Mouse (Mus musculus): Measurements from ENCODE around the gene Sowaha. TPM values are rescaled to one million over a fixed set of nuclear protein-coding genes. Genes with fewer than 3 reads are reported as not detected.
A peak's percentile ranks its signal among the peaks of the same experiment; 100 is the strongest.

Sowaha gene
- polyA plus RNA-seq, 1 experiment from 2014 or later, result 0.13 TPM

DNA sequence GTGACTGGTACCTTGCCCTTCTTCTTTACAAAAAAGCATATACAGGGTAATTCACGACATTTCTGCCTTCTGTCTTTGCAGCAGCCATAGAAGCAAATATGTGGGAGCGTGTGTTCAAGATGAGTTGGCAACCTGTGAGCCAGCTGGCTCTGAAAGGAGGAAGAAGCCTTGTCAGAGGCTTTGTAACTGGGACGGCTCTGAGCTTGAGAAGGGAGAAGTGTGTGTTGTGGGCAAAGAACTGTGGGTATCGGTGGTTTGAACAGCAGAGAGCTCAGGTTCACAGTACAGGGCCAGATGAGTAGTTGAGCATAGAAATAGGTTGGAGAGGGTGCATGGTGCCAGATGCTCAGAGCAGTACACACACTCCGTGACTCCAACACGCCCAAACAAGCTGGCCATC, 16.9 kb upstream of the Sowaha start:
- no peaks in the 10 kb centered on the region for H3K27me3 ChIP-seq (ENCODE audit: control insufficient read depth, insufficient read depth, low read length)
- no peak overlapping the region for H3K4me2 ChIP-seq (replicated peaks; ENCODE audit: low read depth, low read length)
- 67% methylated on average over 6 of the region's 6 CpGs for whole genome bisulfite sequencing
- H3K27ac ChIP-seq (ENCODE audit: low read length), result no peak overlapping the region
- H3K9me3 ChIP-seq (ENCODE audit: control insufficient read depth, low read depth, low read length), result no peaks in the 10 kb centered on the region
- H3K4me3 ChIP-seq (ENCODE audit: low read depth, low read length), result no peak overlapping the region
- no peaks in the 10 kb centered on the region for H3K36me3 ChIP-seq (ENCODE audit: control insufficient read depth, insufficient read depth, low read length)
- ATAC-seq (ENCODE audit: insufficient number of reproducible peaks, insufficient read depth, low FRiP score, low read depth), result no peak
- H3K4me1 ChIP-seq (ENCODE audit: control insufficient read depth, insufficient read depth, low read length), result no peaks in the 10 kb centered on the region
- H3K9ac ChIP-seq (replicated peaks; ENCODE audit: low read depth, low read length), result no peak overlapping the region

DNA sequence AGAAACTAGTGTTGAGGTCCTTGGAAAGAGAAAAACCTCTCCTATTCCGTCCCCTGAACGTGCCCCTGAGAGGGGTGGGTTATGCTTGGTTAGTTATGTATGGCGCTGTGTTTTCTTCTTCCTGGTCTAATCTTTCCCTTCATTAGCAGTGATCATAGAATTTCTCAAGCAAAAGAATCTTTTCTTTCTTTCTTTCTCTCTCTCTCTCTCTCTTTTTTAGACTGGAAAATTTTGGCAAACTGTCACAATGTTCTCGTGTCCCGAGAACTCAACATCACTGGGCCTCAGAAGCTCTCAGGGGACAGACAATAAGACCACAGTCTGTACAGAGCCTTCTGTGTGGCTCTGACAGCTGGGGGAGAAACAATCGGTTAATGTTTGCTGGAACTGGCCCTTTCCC, 15.3 kb upstream of the Sowaha start:
- Histone ChIP-seq H3K4me1 (ENCODE audit: control insufficient read depth, insufficient read depth, low read length) (no peaks in the 10 kb centered on the region), H3K27me3 (ENCODE audit: control insufficient read depth, insufficient read depth, low read length) (no peaks in the 10 kb centered on the region), H3K27ac (ENCODE audit: low read length) (peak overlapping the region; percentile 28; the same call in 1 of the 2 replicates), H3K4me2 (replicated peaks; ENCODE audit: low read depth, low read length) (no peak overlapping the region), H3K9me3 (ENCODE audit: control insufficient read depth, low read depth, low read length) (no peaks in the 10 kb centered on the region), H3K9ac (replicated peaks; ENCODE audit: low read depth, low read length) (no peak overlapping the region), H3K36me3 (ENCODE audit: control insufficient read depth, insufficient read depth, low read length) (no peaks in the 10 kb centered on the region), H3K4me3 (ENCODE audit: low read depth, low read length) (no peak overlapping the region)
- no peak for ATAC-seq (ENCODE audit: insufficient number of reproducible peaks, insufficient read depth, low FRiP score, low read depth)
- 69% methylated on average over 6 of the region's 6 CpGs for WGBS

DNA sequence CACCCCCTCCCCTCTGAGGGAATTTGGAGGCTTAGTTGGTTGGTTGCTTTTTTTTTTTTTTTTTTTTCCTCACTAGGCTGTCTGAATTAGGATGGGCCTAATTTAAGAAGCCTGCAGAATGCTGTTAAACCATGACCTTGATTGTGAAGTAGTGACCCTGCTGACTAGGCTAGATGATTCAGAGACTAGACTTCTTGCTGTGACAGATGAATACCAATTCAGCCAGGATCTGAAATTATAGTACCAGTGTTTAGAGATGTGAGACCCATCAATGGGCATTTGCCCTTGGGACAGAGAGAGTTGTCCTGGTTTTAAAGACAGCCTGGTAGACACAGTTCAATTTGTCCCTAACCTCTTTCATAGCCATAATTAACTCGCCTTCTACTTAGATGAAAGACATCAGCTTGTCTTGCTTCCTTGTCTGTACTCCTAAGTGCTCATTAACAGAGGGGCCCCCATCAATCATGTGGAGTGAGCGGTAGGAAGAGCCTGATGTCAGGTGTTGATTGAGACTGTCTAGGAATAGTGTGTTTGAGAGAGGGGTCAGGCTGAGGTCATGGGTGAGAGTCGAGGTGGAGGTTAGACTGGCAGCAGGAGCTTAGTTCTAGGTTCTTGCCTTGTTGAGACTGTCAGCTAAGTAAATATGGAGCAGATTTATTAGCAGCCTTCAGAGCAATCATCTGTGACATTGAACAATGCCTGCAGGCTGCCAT, 13.3 kb upstream of the Sowaha start:
- 21% methylated on average over 3 of the region's 3 CpGs for WGBS
- Histone ChIP-seq H3K4me1 (ENCODE audit: control insufficient read depth, insufficient read depth, low read length) (no peaks in the 10 kb centered on the region), H3K27ac (ENCODE audit: low read length) (no peak overlapping the region), H3K4me2 (replicated peaks; ENCODE audit: low read depth, low read length) (no peak overlapping the region), H3K36me3 (ENCODE audit: control insufficient read depth, insufficient read depth, low read length) (no peaks in the 10 kb centered on the region), H3K4me3 (ENCODE audit: low read depth, low read length) (no peak overlapping the region), H3K27me3 (ENCODE audit: control insufficient read depth, insufficient read depth, low read length) (no peaks in the 10 kb centered on the region), H3K9ac (replicated peaks; ENCODE audit: low read depth, low read length) (no peak overlapping the region), H3K9me3 (ENCODE audit: control insufficient read depth, low read depth, low read length) (no peaks in the 10 kb centered on the region)
- ATAC-seq (ENCODE audit: insufficient number of reproducible peaks, insufficient read depth, low FRiP score, low read depth), result no peak

DNA sequence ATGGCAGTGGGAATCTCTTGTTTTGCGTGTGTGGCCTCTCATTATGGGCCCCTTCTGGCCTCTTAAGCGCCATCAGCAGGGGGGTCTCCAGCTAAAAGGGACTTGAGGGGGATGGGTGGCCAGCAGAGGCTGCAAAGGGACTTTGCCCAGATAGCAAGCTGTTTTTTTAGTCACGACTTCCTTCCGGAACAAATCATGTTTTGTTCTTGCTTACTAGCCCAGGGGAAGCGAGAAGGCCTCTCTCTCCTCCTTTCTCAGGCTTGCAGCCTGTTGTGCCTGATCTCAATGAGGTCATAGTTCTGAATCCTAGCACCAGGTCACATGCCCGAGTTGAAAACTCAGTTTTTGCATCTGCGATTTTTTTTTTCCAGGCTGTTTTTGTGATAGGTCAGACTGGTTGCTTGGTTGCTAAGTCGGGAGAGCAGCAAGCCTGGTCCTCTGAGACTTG, 11.9 kb upstream of the Sowaha start:
- WGBS, result 43% methylated on average over 8 of the region's 8 CpGs

DNA sequence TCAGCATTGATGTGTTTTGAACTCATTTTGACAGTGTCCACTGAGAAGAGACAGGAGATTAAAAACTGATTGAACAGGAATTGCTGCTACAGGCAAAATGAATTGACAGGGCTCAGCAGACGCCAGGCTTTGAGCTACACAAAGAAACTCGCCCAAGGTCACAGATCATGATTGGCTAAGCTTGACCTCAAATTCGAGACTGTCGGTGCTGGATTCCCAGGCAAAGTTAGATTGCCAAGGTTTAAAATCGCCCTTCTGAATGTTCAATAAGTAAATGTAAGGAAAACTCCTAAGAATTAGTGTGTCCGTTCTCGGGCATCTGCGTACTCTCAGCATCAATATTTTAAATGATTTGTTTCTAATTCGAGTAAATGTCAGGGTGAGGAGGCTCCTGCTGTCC, 9.3 kb upstream of the Sowaha start:
- no peak for ATAC-seq (ENCODE audit: insufficient number of reproducible peaks, insufficient read depth, low FRiP score, low read depth)
- Histone ChIP-seq H3K27ac (ENCODE audit: low read length) (no peak overlapping the region), H3K27me3 (ENCODE audit: control insufficient read depth, insufficient read depth, low read length) (no peaks in the 10 kb centered on the region), H3K9ac (replicated peaks; ENCODE audit: low read depth, low read length) (no peak overlapping the region), H3K36me3 (ENCODE audit: control insufficient read depth, insufficient read depth, low read length) (no peaks in the 10 kb centered on the region), H3K4me1 (ENCODE audit: control insufficient read depth, insufficient read depth, low read length) (0 out of 2 replicates have a peak, but pooled peaks cover 4% of the 10 kb centered on the region), H3K9me3 (ENCODE audit: control insufficient read depth, low read depth, low read length) (no peaks in the 10 kb centered on the region), H3K4me3 (ENCODE audit: low read depth, low read length) (no peak overlapping the region), H3K4me2 (replicated peaks; ENCODE audit: low read depth, low read length) (no peak overlapping the region)
- 70% methylated on average over 9 of the region's 9 CpGs for WGBS

More for the DNA sequence above, 11.9 kb upstream of the Sowaha start:
- Histone ChIP-seq H3K27ac (ENCODE audit: low read length) (no peak overlapping the region), H3K36me3 (ENCODE audit: control insufficient read depth, insufficient read depth, low read length) (no peaks in the 10 kb centered on the region), H3K4me3 (ENCODE audit: low read depth, low read length) (no peak overlapping the region), H3K9ac (replicated peaks; ENCODE audit: low read depth, low read length) (no peak overlapping the region), H3K27me3 (ENCODE audit: control insufficient read depth, insufficient read depth, low read length) (no peaks in the 10 kb centered on the region), H3K4me2 (replicated peaks; ENCODE audit: low read depth, low read length) (no peak overlapping the region), H3K4me1 (ENCODE audit: control insufficient read depth, insufficient read depth, low read length) (0 out of 2 replicates have a peak, but pooled peaks cover 2% of the 10 kb centered on the region), H3K9me3 (ENCODE audit: control insufficient read depth, low read depth, low read length) (no peaks in the 10 kb centered on the region)
- 0 out of 2 replicates have a peak, but pooled peaks have one; percentile 23 for ATAC-seq (ENCODE audit: insufficient number of reproducible peaks, insufficient read depth, low FRiP score, low read depth)

DNA sequence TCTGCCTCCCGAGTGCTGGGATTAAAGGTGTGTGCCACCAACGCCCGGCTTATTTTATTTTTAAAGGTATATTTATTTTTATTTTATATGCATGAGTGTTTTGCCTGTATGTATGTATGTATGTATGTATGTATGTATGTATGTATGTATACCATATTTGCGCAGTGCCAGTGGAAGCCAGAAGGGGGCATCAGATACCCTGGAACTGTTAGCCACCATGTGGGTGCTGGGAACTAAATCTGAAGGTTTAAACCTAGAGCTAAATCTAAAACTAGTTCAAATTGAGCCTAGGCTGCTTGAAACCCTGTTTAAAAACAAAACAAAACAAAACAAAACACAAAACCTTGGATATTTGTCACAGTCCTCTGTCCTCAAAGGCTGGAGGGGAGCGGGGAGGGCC, 8.9 kb upstream of the Sowaha start:
- Histone ChIP-seq H3K4me2 (replicated peaks; ENCODE audit: low read depth, low read length) (no peak overlapping the region), H3K9ac (replicated peaks; ENCODE audit: low read depth, low read length) (no peak overlapping the region), H3K27ac (ENCODE audit: low read length) (no peak overlapping the region), H3K4me1 (ENCODE audit: control insufficient read depth, insufficient read depth, low read length) (0 out of 2 replicates have a peak, but pooled peaks cover 4% of the 10 kb centered on the region), H3K4me3 (ENCODE audit: low read depth, low read length) (no peak overlapping the region), H3K36me3 (ENCODE audit: control insufficient read depth, insufficient read depth, low read length) (no peaks in the 10 kb centered on the region), H3K27me3 (ENCODE audit: control insufficient read depth, insufficient read depth, low read length) (no peaks in the 10 kb centered on the region), H3K9me3 (ENCODE audit: control insufficient read depth, low read depth, low read length) (no peaks in the 10 kb centered on the region)
- no peak for ATAC-seq (ENCODE audit: insufficient number of reproducible peaks, insufficient read depth, low FRiP score, low read depth)
- 96% methylated on average over 5 of the region's 5 CpGs for WGBS

DNA sequence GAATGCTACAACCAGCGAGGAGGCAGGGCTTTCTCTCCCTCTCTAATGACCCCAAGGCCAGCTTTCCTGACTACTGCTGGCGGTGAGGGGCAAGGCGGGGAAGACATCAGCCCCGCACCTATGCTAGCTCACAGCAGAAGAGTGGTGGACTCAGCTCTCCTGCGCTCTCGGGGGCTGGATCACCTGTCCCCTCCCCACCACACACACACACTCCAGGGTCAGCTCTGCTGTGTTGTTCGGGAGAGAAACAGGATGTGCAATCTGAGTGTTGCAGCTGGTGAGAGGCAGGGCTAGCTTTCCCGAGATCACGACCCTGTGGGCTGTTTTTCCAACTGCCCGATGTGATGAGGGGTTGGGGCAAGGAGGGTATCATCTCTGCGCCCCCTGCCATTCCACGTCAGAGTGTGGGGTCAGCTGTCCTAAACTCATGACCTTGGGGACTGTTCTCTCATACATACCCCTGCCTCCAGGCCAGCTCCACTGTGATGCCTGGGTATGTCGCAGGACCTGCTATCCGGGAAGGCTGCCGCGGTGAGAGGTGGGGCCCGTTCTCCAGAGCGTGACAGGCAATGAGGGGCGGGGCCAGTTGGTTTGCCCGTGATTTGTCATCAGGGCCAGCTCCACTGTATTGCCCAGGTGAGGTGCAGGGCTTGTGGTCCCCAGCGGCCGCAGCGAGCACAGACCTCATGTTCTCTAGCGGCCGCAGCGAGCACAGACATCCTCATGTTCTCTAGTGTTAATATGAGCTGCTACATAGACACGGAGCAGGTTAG, 6.9 kb upstream of the Sowaha start:
- ATAC-seq (ENCODE audit: insufficient number of reproducible peaks, insufficient read depth, low FRiP score, low read depth), result peak; percentile 46
- H3K9ac ChIP-seq (replicated peaks; ENCODE audit: low read depth, low read length), result no peak overlapping the region

DNA sequence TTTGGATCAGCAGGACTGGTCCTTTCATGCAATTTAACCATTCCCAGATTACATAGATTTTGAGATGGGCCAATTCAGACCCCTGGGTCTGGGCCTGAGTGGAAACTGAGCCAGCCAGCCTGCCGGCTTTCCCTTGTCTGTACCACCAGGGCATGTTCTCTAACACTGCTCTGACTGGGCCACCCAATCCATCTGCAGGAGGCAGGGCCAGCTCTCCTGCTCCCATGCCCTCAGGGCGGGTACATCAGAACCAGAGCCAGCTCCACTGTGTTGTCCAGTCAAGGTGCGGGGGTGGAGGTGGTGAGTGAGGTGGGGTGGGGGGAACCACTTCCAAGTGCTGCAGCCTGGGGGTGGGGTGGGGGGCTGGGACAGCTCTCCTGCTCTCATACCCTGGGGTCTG, 6.3 kb upstream of the Sowaha start:
- WGBS, result 72% methylated on average over 3 of the region's 3 CpGs
- Histone ChIP-seq H3K27ac (ENCODE audit: low read length) (no peak overlapping the region), H3K36me3 (ENCODE audit: control insufficient read depth, insufficient read depth, low read length) (no peaks in the 10 kb centered on the region), H3K27me3 (ENCODE audit: control insufficient read depth, insufficient read depth, low read length) (0 out of 2 replicates have a peak, but pooled peaks cover 5% of the 10 kb centered on the region), H3K9me3 (ENCODE audit: control insufficient read depth, low read depth, low read length) (no peaks in the 10 kb centered on the region), H3K9ac (replicated peaks; ENCODE audit: low read depth, low read length) (no peak overlapping the region), H3K4me2 (replicated peaks; ENCODE audit: low read depth, low read length) (no peak overlapping the region), H3K4me1 (ENCODE audit: control insufficient read depth, insufficient read depth, low read length) (0 out of 2 replicates have a peak, but pooled peaks cover 4% of the 10 kb centered on the region), H3K4me3 (ENCODE audit: low read depth, low read length) (no peak overlapping the region)
- no peak for ATAC-seq (ENCODE audit: insufficient number of reproducible peaks, insufficient read depth, low FRiP score, low read depth)

More for the DNA sequence above, 6.9 kb upstream of the Sowaha start:
- Histone ChIP-seq H3K4me3 (ENCODE audit: low read depth, low read length) (peak overlapping the region; percentile 6; the same call in 1 of the 2 replicates), H3K9me3 (ENCODE audit: control insufficient read depth, low read depth, low read length) (no peaks in the 10 kb centered on the region), H3K4me2 (replicated peaks; ENCODE audit: low read depth, low read length) (peak overlapping the region; percentile 29), H3K27ac (ENCODE audit: low read length) (no peak overlapping the region), H3K36me3 (ENCODE audit: control insufficient read depth, insufficient read depth, low read length) (no peaks in the 10 kb centered on the region), H3K4me1 (ENCODE audit: control insufficient read depth, insufficient read depth, low read length) (0 out of 2 replicates have a peak, but pooled peaks cover 4% of the 10 kb centered on the region), H3K27me3 (ENCODE audit: control insufficient read depth, insufficient read depth, low read length) (no peaks in the 10 kb centered on the region)
- 7% methylated on average over 27 of the region's 27 CpGs for WGBS

All from stomach, embryonic 14.5 days (tissue).